Mouse (Mus musculus) heart, adult 10 weeks (tissue): ENCODE results near the gene Plvap. TPM values are rescaled to one million over a fixed set of nuclear protein-coding genes. Genes with fewer than 3 reads are reported as not detected.

Experiments
- polyA plus RNA-seq: library from polyadenylated mRNA; stranded (reverse); fragments of 350-450 nt; fragmentation: Illumina TruSeq; extraction: RNeasy Lipid Tissue Mini Kit (QIAGEN cat#74804); gene quantifications from one replicate; pipeline ENCODE4 v1.2.3, GENCODE M21; 2014; ENCODE audit warnings: low read depth, low replicate concordance

Plvap gene
- 17.7 TPM for polyA plus RNA-seq

DNA sequence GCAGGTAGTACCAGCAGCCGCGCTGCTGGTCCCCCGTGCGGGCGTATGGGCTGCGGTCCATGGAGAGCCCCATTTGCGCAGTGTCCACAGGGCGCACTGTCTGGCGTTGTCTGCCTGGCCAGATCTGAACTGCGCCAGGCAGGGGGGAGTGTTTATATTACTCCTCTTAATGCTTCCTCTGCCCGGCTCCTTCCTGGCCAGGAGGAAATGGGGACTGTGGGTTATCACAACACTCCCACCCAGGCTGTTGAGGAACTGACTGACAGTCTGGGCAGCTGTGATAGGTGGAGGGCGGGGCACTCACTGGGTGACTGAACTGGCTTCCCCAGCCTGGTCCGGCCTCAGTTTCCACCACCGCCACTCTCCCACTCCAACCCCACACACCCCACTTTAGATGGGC is at the start of gene Plvap:
Gene Plvap (minus strand): TSS at position 109 of the 400 bp plus-strand sequence.

DNA sequence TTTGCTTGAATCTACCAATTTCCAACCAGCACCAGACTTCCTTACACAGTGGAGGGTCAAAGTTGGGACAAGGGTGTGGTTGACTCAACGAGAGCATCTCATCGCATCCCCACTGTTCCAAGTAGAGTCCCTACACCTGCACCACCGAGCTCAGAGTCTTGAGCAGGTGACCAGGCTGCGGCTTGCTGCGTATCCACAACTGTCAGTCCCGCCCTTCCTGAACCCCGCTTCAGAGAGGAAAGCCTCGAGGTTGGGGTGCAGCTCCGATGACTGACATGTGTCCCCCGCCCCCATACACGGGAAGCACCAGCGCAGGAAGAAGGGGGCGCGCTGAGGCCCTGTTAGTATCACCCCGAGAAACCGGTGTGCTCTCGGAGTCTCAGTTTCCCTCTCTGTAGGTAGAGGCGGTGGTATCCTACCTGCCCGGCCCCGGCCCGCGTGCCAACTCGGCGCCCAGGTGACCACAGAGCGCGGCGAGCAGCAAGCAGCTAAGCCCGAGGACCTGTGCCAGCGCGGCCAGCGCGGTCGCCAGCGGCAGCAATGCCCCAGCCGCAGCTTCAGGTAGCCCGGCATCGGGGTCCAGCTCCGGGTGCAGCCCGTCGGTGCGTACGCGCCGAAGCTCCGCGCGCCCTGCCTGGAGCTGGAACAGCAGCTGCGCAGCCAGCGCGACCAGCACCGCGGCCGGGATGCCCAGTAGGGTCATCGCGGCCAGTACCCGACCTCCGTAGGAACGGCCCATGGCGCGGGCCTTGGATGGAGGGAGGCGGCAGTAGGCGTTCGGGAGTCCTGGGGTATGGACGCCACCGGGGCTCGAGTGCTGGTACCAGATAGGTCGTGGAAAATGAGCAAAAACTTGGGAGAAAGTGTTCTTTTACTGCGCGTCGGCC is 46.8 kb upstream of the Plvap start, which contains the start of gene Tmem221:
Gene Tmem221 (minus strand): TSS at position 801 of the 887 bp plus-strand sequence.

GRCm38 (mm10) chr8:71542632-71543343 is 31.2 kb upstream of the Plvap start, which contains the start of gene Mvb12a:
Mvb12a (plus strand) TSS chr8:71542922.

DNA sequence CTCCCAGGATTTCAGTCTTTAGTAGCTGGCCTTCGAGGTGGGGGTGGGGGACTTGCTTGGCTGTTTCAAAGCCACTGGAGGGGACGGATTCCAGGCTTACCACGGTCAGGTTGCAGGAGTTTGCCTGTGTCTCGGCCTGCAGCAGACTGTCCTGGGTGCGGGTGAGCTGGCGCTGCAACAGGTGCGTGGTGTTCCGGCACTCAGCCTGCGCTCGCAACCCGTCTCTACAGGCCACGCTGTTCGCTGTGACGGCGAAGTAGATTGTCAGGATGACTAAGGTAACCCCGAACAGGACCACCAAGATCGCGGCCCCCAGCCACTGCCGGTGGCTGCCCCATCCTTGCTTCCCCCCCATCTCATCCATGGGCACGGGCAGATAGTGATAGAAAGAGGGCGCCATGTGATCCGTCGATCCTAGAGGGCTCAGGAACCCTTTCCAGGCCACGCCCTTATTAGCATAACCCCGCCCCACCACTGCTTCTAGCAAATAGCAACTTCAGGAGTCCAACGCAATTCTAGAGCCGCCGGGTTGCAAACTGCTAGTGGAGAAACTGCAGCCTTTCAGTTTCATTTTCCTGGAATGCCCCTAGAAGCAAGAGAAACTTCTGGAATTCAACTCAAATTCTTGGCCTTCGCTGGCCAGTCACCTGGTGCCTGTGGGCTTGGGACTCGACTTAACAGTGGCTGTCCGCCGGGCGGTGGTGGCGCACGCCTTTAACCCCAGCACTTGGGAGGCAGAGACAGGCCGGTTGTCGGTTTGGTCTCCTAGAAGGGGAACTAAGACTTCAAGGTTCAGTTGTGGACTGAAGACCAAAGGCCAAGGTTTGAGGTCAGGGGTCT is 25.7 kb upstream of the Plvap start, which contains the start of gene Bst2:
Gene Bst2 (minus strand): TSS at position 429 of the 840 bp plus-strand sequence.

DNA sequence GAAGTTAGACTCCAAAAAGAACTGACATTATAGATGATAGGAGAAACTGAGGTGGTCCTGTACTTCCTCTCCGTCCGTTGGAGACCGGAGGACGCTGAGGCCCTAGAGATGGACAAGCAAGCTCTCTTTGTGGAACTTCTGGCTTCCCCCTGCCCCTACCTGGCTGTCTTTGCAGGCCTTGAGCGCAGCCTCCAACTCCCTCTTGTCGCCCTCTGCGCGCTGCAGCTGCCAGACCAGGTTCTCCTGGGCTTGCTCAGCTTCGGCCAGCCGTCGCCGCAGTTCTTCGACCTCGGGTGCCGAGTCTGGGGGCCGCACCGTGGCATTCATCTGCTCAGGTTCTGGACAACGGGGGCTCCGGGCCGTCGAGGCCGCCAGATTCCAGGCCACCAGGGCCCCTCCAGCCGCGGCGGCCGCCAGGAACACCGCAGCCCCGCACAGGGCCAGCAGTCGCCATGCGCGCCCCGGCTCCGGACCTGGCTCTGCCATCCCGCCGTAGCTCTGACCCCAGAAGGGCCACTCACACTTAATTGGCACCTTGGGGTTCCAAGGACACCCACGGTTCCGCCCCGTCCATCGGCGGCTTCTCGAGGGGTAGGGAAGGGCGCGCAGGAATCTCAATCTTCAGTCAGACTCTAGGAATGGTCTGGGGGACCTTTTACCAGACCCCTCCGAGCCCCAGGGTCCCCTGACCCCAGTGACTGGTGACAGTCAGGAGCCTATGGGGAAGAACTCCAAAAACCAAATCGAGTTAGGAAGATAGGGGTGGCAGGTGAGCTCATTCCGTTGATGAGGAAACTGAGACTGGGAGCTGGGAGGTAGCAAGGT is 13.9 kb upstream of the Plvap start, which contains the start of gene Ccdc194:
Gene Ccdc194 (minus strand): TSS at position 486 of the 825 bp plus-strand sequence.

DNA sequence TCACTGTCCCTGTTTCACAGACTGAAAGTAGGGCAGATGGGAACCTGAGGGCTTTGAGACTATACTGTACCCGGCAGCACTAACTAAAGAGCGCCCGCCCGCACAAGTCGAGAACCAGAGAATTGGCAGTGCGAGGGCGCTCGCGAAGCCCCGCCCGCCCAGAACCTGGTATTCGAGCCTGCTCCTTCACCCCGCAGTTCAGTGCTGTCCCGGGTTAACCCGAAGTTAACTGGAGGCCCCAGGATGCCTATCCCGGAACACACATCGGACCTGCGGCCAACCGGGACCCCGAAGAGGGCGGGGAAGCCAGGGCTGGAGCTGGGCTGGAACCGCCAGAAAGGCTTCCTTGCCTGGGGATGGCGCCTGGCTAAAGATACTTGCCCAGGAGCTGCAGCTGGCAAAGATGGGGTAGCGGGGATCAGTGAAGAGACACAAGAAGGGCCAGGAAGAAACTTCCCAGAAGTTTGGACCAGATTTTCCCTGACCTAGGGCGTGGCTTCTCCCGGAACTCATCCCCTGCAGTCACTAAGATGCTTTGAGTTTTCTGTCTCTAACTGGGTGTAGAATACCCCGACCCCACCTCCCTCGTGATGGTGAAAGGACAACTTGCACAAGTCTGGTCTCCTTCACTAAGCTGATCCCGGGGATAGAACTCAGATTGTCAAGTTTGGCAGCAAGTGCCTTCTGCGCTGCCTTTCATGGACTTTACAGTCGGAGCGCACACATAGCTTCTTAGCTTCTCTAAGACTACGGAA is 23.7 kb downstream of the Plvap start, which contains the start of gene Gtpbp3:
Gene Gtpbp3 (plus strand): TSS at position 413 of the 755 bp plus-strand sequence.

GRCm38 (mm10) chr8:71485142-71486135 is 26.1 kb downstream of the Plvap start, which contains the start of gene Ano8:
Ano8 (minus strand) TSS chr8:71485963.

GRCm38 (mm10) chr8:71468916-71469315 is 42.6 kb downstream of the Plvap start, which contains the start of gene Dda1:
Dda1 (plus strand) TSS chr8:71469199.

GRCm38 (mm10) chr8:71464513-71465500 is 46.7 kb downstream of the Plvap start, which contains the start of gene Mrpl34:
Mrpl34 (plus strand) TSS chr8:71464959.

GRCm38 (mm10) chr8:71463188-71464033 is 48.1 kb downstream of the Plvap start, which contains the start of gene Abhd8:
Abhd8 (minus strand) TSS chr8:71463655.

Other genes with a start within 250 kb of the Plvap start
- gene Myo9b, start 239.0 kb downstream of the Plvap start, polyA plus RNA-seq, result 24.4 TPM
- gene Haus8, start 238.8 kb downstream of the Plvap start, polyA plus RNA-seq, result 27.6 TPM
- 174 TPM for gene Use1, start 144.9 kb downstream of the Plvap start, polyA plus RNA-seq
- gene Ocel1, start 140.5 kb downstream of the Plvap start, polyA plus RNA-seq, result 9.2 TPM
- gene Nr2f6, start 129.8 kb downstream of the Plvap start, polyA plus RNA-seq, result 35.0 TPM
- 54.2 TPM for gene Ushbp1, start 116.0 kb downstream of the Plvap start, polyA plus RNA-seq
- gene Babam1, start 114.9 kb downstream of the Plvap start, polyA plus RNA-seq, result 74.7 TPM
- gene Ankle1, start 105.7 kb downstream of the Plvap start, polyA plus RNA-seq, result not detected
- 21.8 TPM for gene Abhd8, start 48.1 kb downstream of the Plvap start, polyA plus RNA-seq
- gene Mrpl34, start 46.8 kb downstream of the Plvap start, polyA plus RNA-seq, result 132 TPM
- gene Dda1, start 42.6 kb downstream of the Plvap start, polyA plus RNA-seq, result 38.0 TPM
- gene Ano8, start 25.8 kb downstream of the Plvap start, polyA plus RNA-seq, result 12.2 TPM
- 20.3 TPM for gene Gtpbp3, start 23.6 kb downstream of the Plvap start, polyA plus RNA-seq
- gene Ccdc194, start 14.0 kb upstream of the Plvap start, polyA plus RNA-seq, result not detected
- 48.9 TPM for gene Bst2, start 25.7 kb upstream of the Plvap start, polyA plus RNA-seq
- gene Mvb12a, start 31.2 kb upstream of the Plvap start, polyA plus RNA-seq, result 36.1 TPM
- gene Tmem221, start 47.1 kb upstream of the Plvap start, polyA plus RNA-seq, result not detected
- not detected for gene Nxnl1, start 54.8 kb upstream of the Plvap start, polyA plus RNA-seq
- gene Slc27a1, start 57.1 kb upstream of the Plvap start, polyA plus RNA-seq, result 190 TPM
- gene Pgls, start 80.4 kb upstream of the Plvap start, polyA plus RNA-seq, result 63.1 TPM
- gene Fam129c, start 85.9 kb upstream of the Plvap start, polyA plus RNA-seq, result 1.8 TPM
- 40.4 TPM for gene Colgalt1, start 99.2 kb upstream of the Plvap start, polyA plus RNA-seq
- gene Unc13a, start 160.0 kb upstream of the Plvap start, polyA plus RNA-seq, result 0.81 TPM
- gene Jak3, start 164.5 kb upstream of the Plvap start, polyA plus RNA-seq, result 12.1 TPM
- gene Insl3, start 177.5 kb upstream of the Plvap start, polyA plus RNA-seq, result 1.6 TPM
- gene B3gnt3, start 190.0 kb upstream of the Plvap start, polyA plus RNA-seq, result 6.6 TPM
- gene Fcho1, start 214.0 kb upstream of the Plvap start, polyA plus RNA-seq, result 0.99 TPM